11 mouse cellular contexts compared by ENCODE assay signal in genomic region chr5:38275771-38276170, GRCm38 (mm10). TPM values are rescaled to one million over a fixed set of nuclear protein-coding genes. Genes with fewer than 3 reads are reported as not detected.
DNase-seq lines count a peak whose midpoint lies in the region; ATAC-seq and TF ChIP-seq lines count a peak whose summit lies in the region.
"Had no signal": no experiment of that assay in that cellular context is flagged by ENCODE, and none has a peak within 500 bp of the region (broad histone marks: within the 10 kb centered on the region; RNA-seq: fewer than 3 reads in every experiment).

Gene Otop1 (plus strand): TSS chr5:38275972.

- peaks cover 13% of the 10 kb centered on the region for H3K4me1 ChIP-seq in heart, embryonic 11.5 days (ENCODE audit: control insufficient read depth, insufficient read depth, low read length)
- H3K4me1 ChIP-seq in forebrain, postnatal 0 days (ENCODE audit: insufficient read depth): no peaks in the 10 kb centered on the region
- peaks cover 9% of the 10 kb centered on the region for H3K4me1 ChIP-seq in midbrain, embryonic 14.5 days (ENCODE audit: control insufficient read depth, insufficient read depth, low read length)

- H3K4me2 ChIP-seq in heart, embryonic 11.5 days: peak within 1 kb of the TSS; percentile 25
- peak within 1 kb of the TSS; percentile 49 for H3K4me2 ChIP-seq in forebrain, postnatal 0 days (ENCODE audit: low read depth)
- H3K4me2 ChIP-seq in midbrain, embryonic 14.5 days (ENCODE audit: low read length): peak within 1 kb of the TSS; percentile 59

- WGBS in heart, embryonic 11.5 days (ENCODE audit: insufficient replicate concordance): 7% methylated on average over 4 of the region's 4 CpGs
- WGBS in forebrain, postnatal 0 days: 4% methylated on average over 4 of the region's 4 CpGs
- 2% methylated on average over 4 of the region's 4 CpGs for WGBS in midbrain, embryonic 14.5 days

- ATAC-seq in heart, embryonic 11.5 days (replicated peaks; ENCODE audit: insufficient number of reproducible peaks, low FRiP score, low TSS enrichment): no peak
- no peak for ATAC-seq in forebrain, postnatal 0 days
- ATAC-seq in midbrain, embryonic 14.5 days (ENCODE audit: low FRiP score, low TSS enrichment): no peak

- peaks cover 69% of the 10 kb centered on the region for H3K27me3 ChIP-seq in heart, embryonic 11.5 days (ENCODE audit: control insufficient read depth, insufficient read depth, low read length)
- H3K27me3 ChIP-seq in forebrain, postnatal 0 days (ENCODE audit: insufficient read depth, low read length): peaks cover 63% of the 10 kb centered on the region
- H3K27me3 ChIP-seq in midbrain, embryonic 14.5 days (ENCODE audit: control insufficient read depth, insufficient read depth, low read length): peaks cover 54% of the 10 kb centered on the region

- H3K4me3 ChIP-seq in heart, embryonic 11.5 days (ENCODE audit: low read depth, low read length): peak within 1 kb of the TSS; percentile 35; the same call in 1 of the 2 replicates
- peak within 1 kb of the TSS; percentile 20 for H3K4me3 ChIP-seq in forebrain, postnatal 0 days (ENCODE audit: low read depth, low read length)
- H3K4me3 ChIP-seq in midbrain, embryonic 14.5 days (replicated peaks; ENCODE audit: low read depth, low read length): 0 out of 2 replicates have a peak within 1 kb of the TSS, but pooled peaks have one; percentile 34

- DNase-seq in heart, postnatal 4 days: no peak
- DNase-seq in adrenal gland, postnatal 10 days: no peak
- no peak for DNase-seq in forebrain, postnatal 0 days
- DNase-seq in midbrain, embryonic 14.5 days: no peak
- no peak for DNase-seq in urinary bladder, adult 2 months (ENCODE audit: low spot score)
- DNase-seq in layer of hippocampus, postnatal 14 days (ENCODE audit: low spot score in 2 of 2): no peak
- DNase-seq in urinary bladder, adult 18-20 months (ENCODE audit: low spot score in 2 of 2): no peak
- DNase-seq: lung, postnatal 14 days; right cerebral cortex, adult 18-20 months; thymus, postnatal 36 days had no signal

- no peak for TF ChIP-seq CTCF in forebrain, postnatal 0 days (IDR thresholded peaks at IDR 0.05; ENCODE audit: low read depth)

- H3K9me3 ChIP-seq in heart, embryonic 11.5 days (replicated peaks; ENCODE audit: control insufficient read depth, low read length): no peaks in the 10 kb centered on the region
- H3K9me3 ChIP-seq in forebrain, postnatal 0 days (ENCODE audit: low read length): no peaks in the 10 kb centered on the region
- H3K9me3 ChIP-seq in midbrain, embryonic 14.5 days (ENCODE audit: control insufficient read depth, low read length): no peaks in the 10 kb centered on the region

- no peak within 1 kb of the TSS for H3K27ac ChIP-seq in heart, embryonic 11.5 days (ENCODE audit: low read depth, low read length)
- H3K27ac ChIP-seq in forebrain, postnatal 0 days (ENCODE audit: low read depth, low read length): no peak within 1 kb of the TSS
- no peak within 1 kb of the TSS for H3K27ac ChIP-seq in midbrain, embryonic 14.5 days (replicated peaks; ENCODE audit: low read depth, low read length)

- no peaks in the 10 kb centered on the region for H3K36me3 ChIP-seq in heart, embryonic 11.5 days (ENCODE audit: control insufficient read depth, insufficient read depth, low read length)
- H3K36me3 ChIP-seq in forebrain, postnatal 0 days (ENCODE audit: insufficient read depth): peaks cover 10% of the 10 kb centered on the region; the same call in 1 of the 2 replicates
- H3K36me3 ChIP-seq in midbrain, embryonic 14.5 days (ENCODE audit: control insufficient read depth, insufficient read depth, low read length): peaks cover 5% of the 10 kb centered on the region

- no peak within 1 kb of the TSS for H3K9ac ChIP-seq in heart, embryonic 11.5 days (ENCODE audit: low read depth, low read length)
- no peak within 1 kb of the TSS for H3K9ac ChIP-seq in forebrain, postnatal 0 days
- 0 out of 2 replicates have a peak within 1 kb of the TSS, but pooled peaks have one; percentile 7 for H3K9ac ChIP-seq in midbrain, embryonic 14.5 days (replicated peaks; ENCODE audit: low read length)

RNA-seq across cellular contexts. Expression of gene Otop1, which starts in this region (rescaled TPM):
- not detected in 2 replicates for polyA plus RNA-seq in heart, embryonic 11.5 days (2014; fragmentation: Nextera tagmentation; extraction: Ambion mirVana)
- total RNA-seq in heart, postnatal 4 days (2021): under 1 TPM; 0.36 TPM
- 10 to 100 TPM; 48.5 to 58.9 TPM for total RNA-seq in adrenal gland, postnatal 10 days (2021)
- not detected in 2 replicates for total RNA-seq in forebrain, postnatal 0 days (2014; rRNA removed)
- not detected in 2 replicates for polyA plus RNA-seq in forebrain, postnatal 0 days (2015; fragmentation: Nextera tagmentation; extraction: Ambion mirVana)
- polyA plus RNA-seq in midbrain, embryonic 14.5 days (2014; fragmentation: Nextera tagmentation; extraction: Ambion mirVana): not detected in 2 replicates
- 0.01 and 0.06 TPM in 2 replicates for polyA plus RNA-seq in urinary bladder, adult 2 months (2012; rRNA removed)
- total RNA-seq in layer of hippocampus, postnatal 14 days (2021): under 1 TPM in 1 of 2 experiments, not detected in 1; 0.17 TPM

Comparison
In these comparisons a context has a peak if more than half of its experiments do, and no peak if none do; other contexts are left out.
1. RNA of gene Otop1 (total RNA-seq): 48.5 to 58.9 TPM in adrenal gland, postnatal 10 days; 0.36 TPM in heart, postnatal 4 days, 0.17 TPM in layer of hippocampus, postnatal 14 days and not detected in forebrain, postnatal 0 days; every median in the first group is over 10 times any median in the second.
2. Peak in every context shown above with its lines, with median percentiles within 50 percentile points of each other: H3K4me2 ChIP-seq and H3K4me3 ChIP-seq.